Mouse (Mus musculus): ENCODE measurements around the gene Sdhaf1. TPM values are rescaled to one million over a fixed set of nuclear protein-coding genes. Genes with fewer than 3 reads are reported as not detected.

Gene Sdhaf1
- polyA plus RNA-seq (2015; fragmentation: Nextera tagmentation; extraction: Ambion mirVana) = 12.0 and 17.0 TPM in 2 replicates

GRCm38 (mm10) chr7:30323795-30324194, at the start of gene Sdhaf1:
Sdhaf1 (minus strand) TSS chr7:30323895.
- Histone ChIP-seq H3K36me3 (ENCODE audit: control insufficient read depth, insufficient read depth) (no peaks in the 10 kb centered on the region), H3K9me3 (replicated peaks; ENCODE audit: control insufficient read depth, low read length) (no peaks in the 10 kb centered on the region), H3K4me2 (ENCODE audit: low read depth, low read length) (peak within 1 kb of the TSS; percentile 92), H3K4me3 (ENCODE audit: low read length) (peak within 1 kb of the TSS; percentile 95), H3K9ac (ENCODE audit: low read length) (peak within 1 kb of the TSS; percentile 77), H3K27ac (ENCODE audit: low read length) (peak within 1 kb of the TSS; percentile 96), H3K4me1 (ENCODE audit: control insufficient read depth, insufficient read depth, low read length) (peaks cover 22% of the 10 kb centered on the region), H3K27me3 (ENCODE audit: control insufficient read depth, insufficient read depth, low read length) (no peaks in the 10 kb centered on the region)
- no peak for ATAC-seq (replicated peaks; ENCODE audit: extremely low read depth, insufficient read depth, low FRiP score)
- WGBS = 71% methylated on average over 3 of the region's 3 CpGs

- H3K27ac ChIP-seq (ENCODE audit: low read length) = no peak overlapping the region
- no peak overlapping the region for H3K9ac ChIP-seq (ENCODE audit: low read length)
- WGBS = 60% methylated on average over 2 of the region's 2 CpGs
- no peak overlapping the region for H3K4me2 ChIP-seq (ENCODE audit: low read depth, low read length)
- H3K4me3 ChIP-seq (ENCODE audit: low read length) = no peak overlapping the region
- peaks cover 6% of the 10 kb centered on the region; the same call in 1 of the 2 replicates for H3K4me1 ChIP-seq (ENCODE audit: control insufficient read depth, insufficient read depth, low read length)
- H3K36me3 ChIP-seq (ENCODE audit: control insufficient read depth, insufficient read depth) = no peaks in the 10 kb centered on the region
- peaks cover 14% of the 10 kb centered on the region for H3K27me3 ChIP-seq (ENCODE audit: control insufficient read depth, insufficient read depth, low read length)
- ATAC-seq (replicated peaks; ENCODE audit: extremely low read depth, insufficient read depth, low FRiP score) = no peak
- H3K9me3 ChIP-seq (replicated peaks; ENCODE audit: control insufficient read depth, low read length) = no peaks in the 10 kb centered on the region
Observed at GRCm38 (mm10) chr7:30367466-30367865, 43.8 kb upstream of the Sdhaf1 start.

- peak overlapping the region; percentile 68 for H3K4me3 ChIP-seq (ENCODE audit: low read length)
- WGBS = 59% methylated on average over 6 of the region's 6 CpGs
- H3K27me3 ChIP-seq (ENCODE audit: control insufficient read depth, insufficient read depth, low read length) = peaks cover 18% of the 10 kb centered on the region
- H3K4me2 ChIP-seq (ENCODE audit: low read depth, low read length) = peak overlapping the region; percentile 89
- H3K36me3 ChIP-seq (ENCODE audit: control insufficient read depth, insufficient read depth) = no peaks in the 10 kb centered on the region; the same call in 1 of the 2 replicates
- H3K27ac ChIP-seq (ENCODE audit: low read length) = no peak overlapping the region
- peak overlapping the region; percentile 80 for H3K9ac ChIP-seq (ENCODE audit: low read length)
- ATAC-seq (replicated peaks; ENCODE audit: extremely low read depth, insufficient read depth, low FRiP score) = no peak
- no peaks in the 10 kb centered on the region for H3K9me3 ChIP-seq (replicated peaks; ENCODE audit: control insufficient read depth, low read length)
- peaks cover 7% of the 10 kb centered on the region; the same call in 1 of the 2 replicates for H3K4me1 ChIP-seq (ENCODE audit: control insufficient read depth, insufficient read depth, low read length)
Observed at GRCm38 (mm10) chr7:30363344-30363738, 39.6 kb upstream of the Sdhaf1 start.

GRCm38 (mm10) chr7:30362652-30363343, 39.1 kb upstream of the Sdhaf1 start, which contains the start of gene Lrfn3:
Lrfn3 (minus strand) TSS chr7:30362772.
- peaks cover 7% of the 10 kb centered on the region; the same call in 1 of the 2 replicates for H3K4me1 ChIP-seq (ENCODE audit: control insufficient read depth, insufficient read depth, low read length)
- peaks cover 18% of the 10 kb centered on the region for H3K27me3 ChIP-seq (ENCODE audit: control insufficient read depth, insufficient read depth, low read length)
- H3K36me3 ChIP-seq (ENCODE audit: control insufficient read depth, insufficient read depth) = no peaks in the 10 kb centered on the region; the same call in 1 of the 2 replicates
- no peak; the same call in 1 of the 2 replicates for ATAC-seq (replicated peaks; ENCODE audit: extremely low read depth, insufficient read depth, low FRiP score)
- WGBS = 2% methylated on average over 44 of the region's 55 CpGs
- peak within 1 kb of the TSS; percentile 68 for H3K4me3 ChIP-seq (ENCODE audit: low read length)
- H3K9me3 ChIP-seq (replicated peaks; ENCODE audit: control insufficient read depth, low read length) = no peaks in the 10 kb centered on the region
- peak within 1 kb of the TSS; percentile 89 for H3K4me2 ChIP-seq (ENCODE audit: low read depth, low read length)
- H3K27ac ChIP-seq (ENCODE audit: low read length) = no peak within 1 kb of the TSS
- H3K9ac ChIP-seq (ENCODE audit: low read length) = peak within 1 kb of the TSS; percentile 80

- peaks cover 7% of the 10 kb centered on the region; the same call in 1 of the 2 replicates for H3K4me1 ChIP-seq (ENCODE audit: control insufficient read depth, insufficient read depth, low read length)
- H3K27me3 ChIP-seq (ENCODE audit: control insufficient read depth, insufficient read depth, low read length) = peaks cover 18% of the 10 kb centered on the region
- H3K4me3 ChIP-seq (ENCODE audit: low read length) = no peak overlapping the region
- WGBS = 85% methylated on average over 17 of the region's 17 CpGs
- no peak overlapping the region for H3K9ac ChIP-seq (ENCODE audit: low read length)
- no peaks in the 10 kb centered on the region for H3K9me3 ChIP-seq (replicated peaks; ENCODE audit: control insufficient read depth, low read length)
- no peak overlapping the region for H3K27ac ChIP-seq (ENCODE audit: low read length)
- H3K4me2 ChIP-seq (ENCODE audit: low read depth, low read length) = no peak overlapping the region
- no peaks in the 10 kb centered on the region; the same call in 1 of the 2 replicates for H3K36me3 ChIP-seq (ENCODE audit: control insufficient read depth, insufficient read depth)
- no peak for ATAC-seq (replicated peaks; ENCODE audit: extremely low read depth, insufficient read depth, low FRiP score)
Observed at GRCm38 (mm10) chr7:30360028-30360427, 36.3 kb upstream of the Sdhaf1 start.

- Histone ChIP-seq H3K9ac (ENCODE audit: low read length) (no peak overlapping the region), H3K4me1 (ENCODE audit: control insufficient read depth, insufficient read depth, low read length) (peaks cover 7% of the 10 kb centered on the region; the same call in 1 of the 2 replicates), H3K27ac (ENCODE audit: low read length) (no peak overlapping the region), H3K4me3 (ENCODE audit: low read length) (no peak overlapping the region), H3K27me3 (ENCODE audit: control insufficient read depth, insufficient read depth, low read length) (peaks cover 12% of the 10 kb centered on the region), H3K4me2 (ENCODE audit: low read depth, low read length) (no peak overlapping the region), H3K9me3 (replicated peaks; ENCODE audit: control insufficient read depth, low read length) (no peaks in the 10 kb centered on the region), H3K36me3 (ENCODE audit: control insufficient read depth, insufficient read depth) (no peaks in the 10 kb centered on the region; the same call in 1 of the 2 replicates)
- WGBS = 76% methylated on average over 31 of the region's 31 CpGs
- ATAC-seq (replicated peaks; ENCODE audit: extremely low read depth, insufficient read depth, low FRiP score) = no peak
Observed at GRCm38 (mm10) chr7:30359276-30359865, 35.7 kb upstream of the Sdhaf1 start.

GRCm38 (mm10) chr7:30358378-30359186, 34.9 kb upstream of the Sdhaf1 start:
- H3K9me3 ChIP-seq (replicated peaks; ENCODE audit: control insufficient read depth, low read length) = no peaks in the 10 kb centered on the region
- ATAC-seq (replicated peaks; ENCODE audit: extremely low read depth, insufficient read depth, low FRiP score) = no peak
- H3K36me3 ChIP-seq (ENCODE audit: control insufficient read depth, insufficient read depth) = no peaks in the 10 kb centered on the region; the same call in 1 of the 2 replicates
- H3K9ac ChIP-seq (ENCODE audit: low read length) = no peak overlapping the region
- peaks cover 7% of the 10 kb centered on the region; the same call in 1 of the 2 replicates for H3K4me1 ChIP-seq (ENCODE audit: control insufficient read depth, insufficient read depth, low read length)
- H3K27ac ChIP-seq (ENCODE audit: low read length) = no peak overlapping the region
- 71% methylated on average over 7 of the region's 7 CpGs for whole genome bisulfite sequencing
- peaks cover 4% of the 10 kb centered on the region for H3K27me3 ChIP-seq (ENCODE audit: control insufficient read depth, insufficient read depth, low read length)
- no peak overlapping the region for H3K4me3 ChIP-seq (ENCODE audit: low read length)
- H3K4me2 ChIP-seq (ENCODE audit: low read depth, low read length) = no peak overlapping the region

GRCm38 (mm10) chr7:30354059-30354458, 30.4 kb upstream of the Sdhaf1 start:
- ATAC-seq (replicated peaks; ENCODE audit: extremely low read depth, insufficient read depth, low FRiP score) = no peak
- no peak overlapping the region for H3K4me3 ChIP-seq (ENCODE audit: low read length)
- H3K4me1 ChIP-seq (ENCODE audit: control insufficient read depth, insufficient read depth, low read length) = no peaks in the 10 kb centered on the region
- WGBS = 67% methylated on average over 4 of the region's 4 CpGs
- no peak overlapping the region for H3K9ac ChIP-seq (ENCODE audit: low read length)
- H3K9me3 ChIP-seq (replicated peaks; ENCODE audit: control insufficient read depth, low read length) = no peaks in the 10 kb centered on the region
- peaks cover 15% of the 10 kb centered on the region for H3K27me3 ChIP-seq (ENCODE audit: control insufficient read depth, insufficient read depth, low read length)
- no peak overlapping the region for H3K4me2 ChIP-seq (ENCODE audit: low read depth, low read length)
- no peaks in the 10 kb centered on the region for H3K36me3 ChIP-seq (ENCODE audit: control insufficient read depth, insufficient read depth)
- H3K27ac ChIP-seq (ENCODE audit: low read length) = no peak overlapping the region

Measured in heart, embryonic 16.5 days (tissue).